Mouse (Mus musculus): ENCODE data around the gene Slc35d3.

GRCm38 (mm10) chr10:19891686-19892085, 40.4 kb upstream of the Slc35d3 start:
- TF ChIP-seq EP300 (IDR thresholded peaks at IDR 0.05; ENCODE audit: low read depth in 1 of 2, low read length in 2 of 2) = no peak
- no peak for TF ChIP-seq POLR2A (IDR thresholded peaks at IDR 0.05; ENCODE audit: control insufficient read depth in 1 of 2, insufficient read depth in 1 of 2, low read depth in 1 of 2, low read length in 2 of 2, poor library complexity in 1 of 2)
- TF ChIP-seq NELFE (IDR thresholded peaks at IDR 0.05; ENCODE audit: low read depth, low read length) = no peak
- TF ChIP-seq MYC (IDR thresholded peaks at IDR 0.05; ENCODE audit: low read depth, low read length) = no peak
- no peak for TF ChIP-seq MEF2A (IDR thresholded peaks at IDR 0.05; ENCODE audit: extremely low read depth, insufficient replicate concordance, low read depth, low read length, poor library complexity, severe bottlenecking)
- TF ChIP-seq TCF12 (IDR thresholded peaks at IDR 0.05; ENCODE audit: low read depth, low read length) = no peak
- no peak for TF ChIP-seq ZNF384 (IDR thresholded peaks at IDR 0.05; ENCODE audit: low read depth, low read length)
- TF ChIP-seq CTCF (IDR thresholded peaks at IDR 0.05 in 2 of 3, conservative IDR thresholded peaks at IDR 0.05 in 1 of 3; ENCODE audit: control insufficient read depth in 1 of 3, insufficient read depth in 1 of 3, low read depth in 2 of 3, low read length in 3 of 3, poor library complexity in 1 of 3, severe bottlenecking in 1 of 3) = peak in 2 of 3 experiments; percentile 6 to 36; a peak in 2 of 6 replicates
- no peak for TF ChIP-seq NRF1 (IDR thresholded peaks at IDR 0.05; ENCODE audit: insufficient read depth, low read depth, low read length, poor library complexity, severe bottlenecking)
- no peak for TF ChIP-seq MYB (IDR thresholded peaks at IDR 0.05; ENCODE audit: low read depth, low read length)
- TF ChIP-seq SMC3 (IDR thresholded peaks at IDR 0.05; ENCODE audit: low read depth, low read length) = peak; percentile 40
- no peak for TF ChIP-seq ELF1 (IDR thresholded peaks at IDR 0.05; ENCODE audit: low read depth, low read length)

All from MEL (cell line).